Mouse (Mus musculus): ENCODE measurements around the gene 2410131K14Rik.

- TF ChIP-seq EP300 (IDR thresholded peaks at IDR 0.05; ENCODE audit: insufficient read depth, low read depth, low read length) (no peak), POLR2A (IDR thresholded peaks at IDR 0.05; ENCODE audit: insufficient read depth, low read length) (no peak)
Observed at GRCm38 (mm10) chr5:118197421-118197820, 47.6 kb upstream of the 2410131K14Rik start.
